Comparison of ENCODE assay signal across 8 mouse cellular contexts in genomic region chr17:47237881-47238280, GRCm38 (mm10).
DNase-seq lines count a peak whose midpoint lies in the region; ATAC-seq and TF ChIP-seq lines count a peak whose summit lies in the region.
"Not testable (repeated sequence)": the region's sequence is repeated elsewhere in the genome, so short reads cannot be mapped to it uniquely, and the experiment has no call there.

No protein-coding gene starts in this region.

- H3K4me1 ChIP-seq in E14TG2a.4 (replicated peaks; ENCODE audit: low read depth, low read length); MEL (ENCODE audit: control insufficient read depth in 1 of 2, insufficient read depth in 2 of 2, low read length in 2 of 2); forebrain, postnatal 0 days (ENCODE audit: insufficient read depth); intestine, postnatal 0 days (replicated peaks; ENCODE audit: control insufficient read depth, insufficient read depth, low read length); liver, embryonic 14.5 days (replicated peaks; ENCODE audit: control insufficient read depth in 2 of 2, insufficient read depth in 2 of 2, low read length in 1 of 2); lung, postnatal 0 days (ENCODE audit: insufficient read depth, low read depth, low read length); stomach, postnatal 0 days (replicated peaks; ENCODE audit: control insufficient read depth, insufficient read depth): not testable (repeated sequence)

- H3K27me3 ChIP-seq in E14TG2a.4 (ENCODE audit: insufficient read depth, low read length); MEL (ENCODE audit: control insufficient read depth in 1 of 2, insufficient read depth in 2 of 2, low read length in 2 of 2); forebrain, postnatal 0 days (ENCODE audit: insufficient read depth, low read length); intestine, postnatal 0 days (replicated peaks; ENCODE audit: control insufficient read depth, insufficient read depth, low read length); liver, embryonic 14.5 days (ENCODE audit: control insufficient read depth, insufficient read depth, low read length); lung, postnatal 0 days (replicated peaks; ENCODE audit: insufficient read depth, low read length); stomach, postnatal 0 days (ENCODE audit: control insufficient read depth, insufficient read depth, low read length): not testable (repeated sequence)

- DNase-seq in MEL (ENCODE audit: low read depth, low spot score) = peak; percentile 34
- DNase-seq in ZHBTc4 (ENCODE audit: low read depth, low spot score) = peak; percentile 65
- DNase-seq in forebrain, postnatal 0 days; liver, embryonic 14.5 days (ENCODE audit: low read depth in 3 of 3, low spot score in 3 of 3); lung, postnatal 0 days (ENCODE audit: low spot score); stomach, postnatal 0 days (ENCODE audit: low spot score): not testable (repeated sequence)

- peaks cover 43% of the 10 kb centered on the region for H3K36me3 ChIP-seq in E14TG2a.4 (ENCODE audit: insufficient read depth, low read length)
- not testable (repeated sequence) for H3K36me3 ChIP-seq in MEL (ENCODE audit: control insufficient read depth in 1 of 2, insufficient read depth in 2 of 2, low read length in 2 of 2); intestine, postnatal 0 days (ENCODE audit: control insufficient read depth, insufficient read depth); liver, embryonic 14.5 days (replicated peaks; ENCODE audit: control insufficient read depth, insufficient read depth, low read depth); lung, postnatal 0 days (ENCODE audit: insufficient read depth, low read length); stomach, postnatal 0 days (ENCODE audit: control insufficient read depth, insufficient read depth, low read length)
- H3K36me3 ChIP-seq in forebrain, postnatal 0 days (ENCODE audit: insufficient read depth) = 0 out of 2 replicates have a peak, but pooled peaks cover 12% of the 10 kb centered on the region

- TF ChIP-seq POLR2A in MEL (IDR thresholded peaks at IDR 0.05; ENCODE audit: control insufficient read depth in 1 of 2, insufficient read depth in 1 of 2, low read depth in 1 of 2, low read length in 2 of 2, poor library complexity in 1 of 2) = not testable (repeated sequence)

- not testable (repeated sequence) for H3K4me2 ChIP-seq in forebrain, postnatal 0 days (ENCODE audit: low read depth); intestine, postnatal 0 days (replicated peaks; ENCODE audit: low read depth); liver, embryonic 14.5 days (ENCODE audit: low read depth); lung, postnatal 0 days (replicated peaks; ENCODE audit: low read depth, low read length); stomach, postnatal 0 days (replicated peaks; ENCODE audit: low read depth)

- not testable (repeated sequence) for H3K4me3 ChIP-seq in E14TG2a.4 (replicated peaks; ENCODE audit: low read length); MEL (ENCODE audit: control insufficient read depth in 1 of 2, insufficient read depth in 1 of 2, low read depth in 2 of 2, low read length in 2 of 2); forebrain, postnatal 0 days (ENCODE audit: low read depth, low read length); intestine, postnatal 0 days (ENCODE audit: low read depth, low read length); liver, embryonic 14.5 days (ENCODE audit: insufficient read depth in 1 of 2, low read depth in 2 of 2, low read length in 2 of 2); lung, postnatal 0 days (ENCODE audit: low read depth, low read length); stomach, postnatal 0 days (ENCODE audit: low read depth, low read length)

- TF ChIP-seq CTCF in E14TG2a.4 (conservative IDR thresholded peaks at IDR 0.05; ENCODE audit: low read length) (peak; percentile 43), MEL (IDR thresholded peaks at IDR 0.05 in 2 of 3, conservative IDR thresholded peaks at IDR 0.05 in 1 of 3; ENCODE audit: control insufficient read depth in 1 of 3, insufficient read depth in 1 of 3, low read depth in 2 of 3, low read length in 3 of 3, poor library complexity in 1 of 3, severe bottlenecking in 1 of 3) (peak in 2 of 3 experiments; percentile 22 to 32; a peak in 3 of 6 replicates)
- TF ChIP-seq CTCF in forebrain, postnatal 0 days (IDR thresholded peaks at IDR 0.05; ENCODE audit: low read depth) = peak; percentile 33
- TF ChIP-seq CTCF in intestine, postnatal 0 days (IDR thresholded peaks at IDR 0.05; ENCODE audit: low read depth) = peak; percentile 26; the same call in 1 of the 2 replicates
- peak; percentile 34 for TF ChIP-seq CTCF in liver, embryonic 14.5 days (IDR thresholded peaks at IDR 0.05; ENCODE audit: low read depth)
- TF ChIP-seq CTCF in lung, postnatal 0 days (IDR thresholded peaks at IDR 0.05) = peak; percentile 34
- peak; percentile 42 for TF ChIP-seq CTCF in stomach, postnatal 0 days (IDR thresholded peaks at IDR 0.05; ENCODE audit: low read depth)

- 99% methylated on average over 3 of the region's 3 CpGs for WGBS in forebrain, postnatal 0 days
- 100% methylated on average over 3 of the region's 3 CpGs for WGBS in intestine, postnatal 0 days
- 81% methylated on average over 3 of the region's 3 CpGs for WGBS in liver, embryonic 14.5 days (ENCODE audit: insufficient replicate concordance)
- 95% methylated on average over 3 of the region's 3 CpGs for WGBS in lung, postnatal 0 days
- WGBS in stomach, postnatal 0 days = 96% methylated on average over 3 of the region's 3 CpGs

- H3K9ac ChIP-seq in MEL (ENCODE audit: control insufficient read depth, low read depth, low read length, poor library complexity, severe bottlenecking); forebrain, postnatal 0 days; intestine, postnatal 0 days (ENCODE audit: low read depth, low read length); liver, embryonic 14.5 days (replicated peaks); lung, postnatal 0 days (replicated peaks; ENCODE audit: low read depth); stomach, postnatal 0 days (ENCODE audit: low read length): not testable (repeated sequence)

- not testable (repeated sequence) for ATAC-seq in forebrain, postnatal 0 days; intestine, postnatal 0 days; liver, embryonic 14.5 days (ENCODE audit: insufficient read depth); lung, postnatal 0 days; stomach, postnatal 0 days (ENCODE audit: low FRiP score, low TSS enrichment)

- not testable (repeated sequence) for H3K9me3 ChIP-seq in E14TG2a.4 (ENCODE audit: low read length); MEL (replicated peaks; ENCODE audit: insufficient read depth, low read length); forebrain, postnatal 0 days (ENCODE audit: low read length); intestine, postnatal 0 days (ENCODE audit: control insufficient read depth); liver, embryonic 14.5 days (ENCODE audit: control insufficient read depth, low read length); lung, postnatal 0 days (ENCODE audit: low read length); stomach, postnatal 0 days (ENCODE audit: control insufficient read depth, low read length)

- not testable (repeated sequence) for H3K79me2 ChIP-seq in MEL (ENCODE audit: control insufficient read depth, insufficient read depth, low read length, poor library complexity)

- TF ChIP-seq RAD21 in MEL (IDR thresholded peaks at IDR 0.05; ENCODE audit: low read depth, low read length) = not testable (repeated sequence)

- TF ChIP-seq EP300 in MEL (IDR thresholded peaks at IDR 0.05; ENCODE audit: low read depth in 1 of 2, low read length in 2 of 2); liver, embryonic 14.5 days (IDR thresholded peaks at IDR 0.05; ENCODE audit: low read depth); lung, postnatal 0 days (IDR thresholded peaks at IDR 0.05); stomach, postnatal 0 days (optimal IDR thresholded peaks at IDR 0.05): not testable (repeated sequence)

- H3K27ac ChIP-seq in MEL (ENCODE audit: control insufficient read depth, low read depth, low read length); forebrain, postnatal 0 days (ENCODE audit: low read depth, low read length); intestine, postnatal 0 days (ENCODE audit: low read depth, low read length); liver, embryonic 14.5 days; lung, postnatal 0 days (ENCODE audit: low read length); stomach, postnatal 0 days (replicated peaks): not testable (repeated sequence)

TF ChIP-seq in MEL, 35 proteins besides CTCF, POLR2A, EP300 and RAD21:
- TF ChIP-seq SMC3 (IDR thresholded peaks at IDR 0.05; ENCODE audit: low read depth, low read length) = peak; percentile 25
